Mouse (Mus musculus) MEL (cell line): ENCODE measurements around the gene Rsph6a. TPM values are rescaled to one million over a fixed set of nuclear protein-coding genes. Genes with fewer than 3 reads are reported as not detected.

ENCODE experiments used
- DNase-seq: peaks from one replicate; pipeline ENCODE4 v3.0.0; 2011; ENCODE audit warnings: low read depth, low spot score
- H3K27ac ChIP-seq: 2 replicates; pipeline ENCODE4 v1.5.1; 2012; ENCODE audit warnings: low read depth, mild to moderate bottlenecking, control low read depth, low read length, moderate library complexity; ENCODE audit not compliant: control insufficient read depth
- H3K27me3 ChIP-seq, 2 experiments: fragments of 150-350 bp in 1 of 2; sonication (generic) in 1 of 2; 2 replicates each; pipeline ENCODE4 v1.6.1; 2012; ENCODE audit warnings: low read length in 2 of 2, mild to moderate bottlenecking in 2 of 2, improper control_type of control experiment in 1 of 2, moderate library complexity in 1 of 2; ENCODE audit not compliant: insufficient read depth in 2 of 2, control insufficient read depth in 1 of 2
- H3K36me3 ChIP-seq, 2 experiments: 2 replicates each; pipeline ENCODE4 v1.6.1; 2012 to 2014; ENCODE audit warnings: low read length in 2 of 2, improper control_type of control experiment in 1 of 2, inconsistent platforms in 1 of 2, mild to moderate bottlenecking in 1 of 2; ENCODE audit not compliant: insufficient read depth in 2 of 2, control insufficient read depth in 1 of 2
- H3K4me1 ChIP-seq, 2 experiments: fragments of 150-350 bp in 1 of 2; sonication (generic) in 1 of 2; 2 replicates each; pipeline ENCODE4 v1.6.1; 2012; ENCODE audit warnings: low read length in 2 of 2, improper control_type of control experiment in 1 of 2, mild to moderate bottlenecking in 1 of 2; ENCODE audit not compliant: insufficient read depth in 2 of 2, control insufficient read depth in 1 of 2
- H3K4me3 ChIP-seq, 2 experiments: fragments of 150-350 bp in 1 of 2; sonication (generic) in 1 of 2; 2 replicates each; pipeline ENCODE4 v1.5.1; 2012; ENCODE audit warnings: low read depth in 2 of 2, low read length in 2 of 2, mild to moderate bottlenecking in 2 of 2, moderate library complexity in 2 of 2, control low read depth in 1 of 2, improper control_type of control experiment in 1 of 2; ENCODE audit not compliant: control insufficient read depth in 1 of 2, insufficient read depth in 1 of 2
- H3K79me2 ChIP-seq: 2 replicates; pipeline ENCODE4 v1.6.1; 2012; ENCODE audit warnings: mild to moderate bottlenecking, low read length, moderate library complexity; ENCODE audit not compliant: control insufficient read depth, poor library complexity, insufficient read depth
- H3K9ac ChIP-seq: 2 replicates; pipeline ENCODE4 v1.6.1; 2012; ENCODE audit warnings: low read depth, mild to moderate bottlenecking, control low read depth, low read length, moderate library complexity; ENCODE audit not compliant: control insufficient read depth, poor library complexity, severe bottlenecking
- H3K9me3 ChIP-seq: fragments of 150-350 bp; sonication (generic); replicated peaks from 2 replicates; pipeline ENCODE4 v1.6.1; 2012; ENCODE audit warnings: mild to moderate bottlenecking, low read length, improper control_type of control experiment, moderate library complexity; ENCODE audit not compliant: insufficient read depth
- CHD2 ChIP-seq: IDR thresholded peaks from 2 replicates; pipeline ENCODE4 v1.6.1; 2011; ENCODE audit warnings: low read length, improper control_type of control experiment
- ELF1 ChIP-seq: IDR thresholded peaks from 2 replicates; pipeline ENCODE4 v1.6.1; 2014; ENCODE audit warnings: low read depth, mild to moderate bottlenecking, inconsistent platforms, low read length, improper control_type of control experiment, moderate library complexity
- EP300 ChIP-seq, 2 experiments: IDR thresholded peaks; 2 replicates each; pipeline ENCODE4 v1.6.1; 2011; ENCODE audit warnings: improper control_type of control experiment in 2 of 2, low read length in 2 of 2, low read depth in 1 of 2, mild to moderate bottlenecking in 1 of 2
- POLR2A ChIP-seq, 2 experiments: IDR thresholded peaks; 2 replicates each; pipeline ENCODE4 v1.6.1; 2011 to 2012; ENCODE audit warnings: low read length in 2 of 2, mild to moderate bottlenecking in 2 of 2, control low read depth in 1 of 2, improper control_type of control experiment in 1 of 2, low read depth in 1 of 2, moderate library complexity in 1 of 2; ENCODE audit not compliant: control insufficient read depth in 1 of 2, insufficient read depth in 1 of 2, poor library complexity in 1 of 2
- POLR2AphosphoS2 ChIP-seq: IDR thresholded peaks from 2 replicates; pipeline ENCODE4 v1.6.1; 2011; ENCODE audit warnings: low read length, improper control_type of control experiment
- POLR2AphosphoS5 ChIP-seq: IDR thresholded peaks from 2 replicates; pipeline ENCODE4 v1.6.1; 2012; ENCODE audit warnings: low read depth, borderline replicate concordance, mild to moderate bottlenecking, inconsistent platforms, low read length, moderate library complexity, mixed read lengths
- RAD21 ChIP-seq: IDR thresholded peaks from 2 replicates; pipeline ENCODE4 v1.6.1; 2011; ENCODE audit warnings: mild to moderate bottlenecking, low read depth, low read length, improper control_type of control experiment
- SMC3 ChIP-seq: IDR thresholded peaks from 2 replicates; pipeline ENCODE4 v1.6.1; 2011; ENCODE audit warnings: low read depth, low read length, improper control_type of control experiment
- TBP ChIP-seq: IDR thresholded peaks from 2 replicates; pipeline ENCODE4 v1.8.0; 2011; ENCODE audit warnings: low read depth, low read length, improper control_type of control experiment
- UBTF ChIP-seq: IDR thresholded peaks from 2 replicates; pipeline ENCODE4 v1.6.1; 2012; ENCODE audit warnings: low read depth, mild to moderate bottlenecking, inconsistent platforms, low read length, improper control_type of control experiment, moderate library complexity, borderline replicate concordance; ENCODE audit not compliant: insufficient read depth
- USF1 ChIP-seq: IDR thresholded peaks from 2 replicates; pipeline ENCODE4 v1.6.1; 2014; ENCODE audit warnings: low read depth, mild to moderate bottlenecking, inconsistent platforms, low read length, improper control_type of control experiment, moderate library complexity
- ZC3H11A ChIP-seq: IDR thresholded peaks from 2 replicates; pipeline ENCODE4 v1.6.1; 2012; ENCODE audit warnings: low read depth, mild to moderate bottlenecking, inconsistent platforms, low read length, improper control_type of control experiment
- polyA plus RNA-seq, 2 experiments: library from polyadenylated mRNA; stranded (reverse) in 1 of 2; unstranded in 1 of 2; fragments of >175 nt in 1 of 2; fragments of >200 nt in 1 of 2; gene quantifications; 2 replicates each; pipeline versions ENCODE4 v1.2.1 to v1.2.4; 2012; ENCODE audit warnings: low replicate concordance in 2 of 2, low read depth in 1 of 2; ENCODE audit not compliant: insufficient read length in 2 of 2, insufficient read depth in 1 of 2, missing spikeins in 1 of 2
- total RNA-seq: library from RNA; depleted of rRNA; stranded (reverse); fragments of 300-350 nt; gene quantifications from 2 replicates; pipeline ENCODE4 v1.2.3, GENCODE M21; 2012

Rsph6a gene
- total and polyA plus RNA-seq, 3 experiments: 0.04 to 0.23 TPM; not detected in 1

GRCm38 (mm10) chr7:19050172-19050571, 4.3 kb upstream of the Rsph6a start:
- H3K4me3 ChIP-seq: no peak overlapping the region
- H3K9me3 ChIP-seq: no peaks in the 10 kb centered on the region
- H3K36me3 ChIP-seq: no peaks in the 10 kb centered on the region; a peak in 1 of 4 replicates
- no peaks in the 10 kb centered on the region for H3K79me2 ChIP-seq
- no peaks in the 10 kb centered on the region for H3K4me1 ChIP-seq
- H3K27me3 ChIP-seq: no peaks in the 10 kb centered on the region
- TF ChIP-seq SMC3 (no peak), UBTF (no peak), USF1 (no peak), CHD2 (no peak)
- no peak overlapping the region for H3K9ac ChIP-seq
- no peak overlapping the region for H3K27ac ChIP-seq
- no peak for DNase-seq

GRCm38 (mm10) chr7:19051161-19051560, 3.3 kb upstream of the Rsph6a start:
- no peak overlapping the region for H3K9ac ChIP-seq
- no peak overlapping the region for H3K4me3 ChIP-seq
- H3K27ac ChIP-seq: no peak overlapping the region
- no peaks in the 10 kb centered on the region for H3K9me3 ChIP-seq
- DNase-seq: no peak
- H3K79me2 ChIP-seq: no peaks in the 10 kb centered on the region
- H3K4me1 ChIP-seq: no peaks in the 10 kb centered on the region
- TF ChIP-seq ZC3H11A: no peak
- TF ChIP-seq POLR2AphosphoS2: peak; percentile 18; the same call in 1 of the 2 replicates
- H3K36me3 ChIP-seq: no peaks in the 10 kb centered on the region; a peak in 1 of 4 replicates
- no peaks in the 10 kb centered on the region for H3K27me3 ChIP-seq

- TF ChIP-seq TBP (no peak), POLR2AphosphoS5 (no peak), RAD21 (no peak), POLR2A (IDR thresholded peaks at IDR 0.05; ENCODE audit: control insufficient read depth in 1 of 2, insufficient read depth in 1 of 2, low read depth in 1 of 2, low read length in 2 of 2, poor library complexity in 1 of 2) (no peak), ELF1 (no peak), EP300 (IDR thresholded peaks at IDR 0.05; ENCODE audit: low read depth in 1 of 2, low read length in 2 of 2) (no peak)
- no peaks in the 10 kb centered on the region for H3K9me3 ChIP-seq
- DNase-seq: no peak
- H3K4me3 ChIP-seq: no peak overlapping the region
- no peak overlapping the region for H3K9ac ChIP-seq
- H3K79me2 ChIP-seq: no peaks in the 10 kb centered on the region
- no peaks in the 10 kb centered on the region; a peak in 1 of 4 replicates for H3K36me3 ChIP-seq
- no peaks in the 10 kb centered on the region for H3K27me3 ChIP-seq
- no peaks in the 10 kb centered on the region for H3K4me1 ChIP-seq
- H3K27ac ChIP-seq: no peak overlapping the region
Observed at GRCm38 (mm10) chr7:19052345-19053135, 1.9 kb upstream of the Rsph6a start.
